ENCODE assay signal across 8 mouse cellular contexts in genomic region chr4:98500182-98500581, GRCm38 (mm10).
DNase-seq lines count a peak whose midpoint lies in the region; ATAC-seq and TF ChIP-seq lines count a peak whose summit lies in the region.
"Had no signal": no experiment of that assay in that cellular context is flagged by ENCODE, and none has a peak within 500 bp of the region (broad histone marks: within the 10 kb centered on the region; RNA-seq: fewer than 3 reads in every experiment).

No protein-coding gene starts in this region.

- no peaks in the 10 kb centered on the region for H3K27me3 ChIP-seq in E14TG2a.4 (ENCODE audit: insufficient read depth, low read length)
- H3K27me3 ChIP-seq in forebrain, postnatal 0 days (ENCODE audit: insufficient read depth, low read length): no peaks in the 10 kb centered on the region
- H3K27me3 ChIP-seq: embryonic facial prominence, embryonic 15.5 days had no signal

- intact Hi-C loops in left cerebral cortex, adult 2 months (cut with DNase I): loop anchor here (5.0 kb wide), 1 partner anchor 202 kb away; no protein-coding TSS in a partner anchor
- intact Hi-C loops in left cerebral cortex, postnatal 4 days (cut with DNase I): no loop called here

- no peak overlapping the region for H3K27ac ChIP-seq in left cerebral cortex, adult 2 months
- H3K27ac ChIP-seq in forebrain, postnatal 0 days (ENCODE audit: low read depth, low read length): no peak overlapping the region
- H3K27ac ChIP-seq: embryonic facial prominence, embryonic 15.5 days had no signal

- no peak overlapping the region for H3K4me3 ChIP-seq in left cerebral cortex, adult 2 months
- no peak overlapping the region for H3K4me3 ChIP-seq in E14TG2a.4 (replicated peaks; ENCODE audit: low read length)
- H3K4me3 ChIP-seq in forebrain, postnatal 0 days (ENCODE audit: low read depth, low read length): no peak overlapping the region
- H3K4me3 ChIP-seq: embryonic facial prominence, embryonic 15.5 days had no signal

- ATAC-seq in megakaryocyte, adult 5-6 weeks (ENCODE audit: poor library complexity, severe bottlenecking): peak; percentile 71
- no peak for ATAC-seq in forebrain, postnatal 0 days

- no peak for DNase-seq in left cerebral cortex, adult 2 months (ENCODE audit: extremely low spot score in 1 of 2, low spot score in 2 of 2)
- no peak for DNase-seq in left cerebral cortex, postnatal 4 days
- DNase-seq in ZHBTc4 (ENCODE audit: low read depth, low spot score): peak; percentile 44
- no peak for DNase-seq in forebrain, postnatal 0 days
- no peak for DNase-seq in layer of hippocampus, adult 11-12 months (ENCODE audit: low spot score)

- no peak overlapping the region for H3K4me2 ChIP-seq in forebrain, postnatal 0 days (ENCODE audit: low read depth)
- H3K4me2 ChIP-seq: embryonic facial prominence, embryonic 15.5 days had no signal

- no peaks in the 10 kb centered on the region for H3K36me3 ChIP-seq in E14TG2a.4 (ENCODE audit: insufficient read depth, low read length)
- H3K36me3 ChIP-seq in forebrain, postnatal 0 days (ENCODE audit: insufficient read depth): no peaks in the 10 kb centered on the region

- peaks cover 9% of the 10 kb centered on the region for H3K4me1 ChIP-seq in E14TG2a.4 (replicated peaks; ENCODE audit: low read depth, low read length)
- H3K4me1 ChIP-seq in forebrain, postnatal 0 days (ENCODE audit: insufficient read depth): no peaks in the 10 kb centered on the region
- H3K4me1 ChIP-seq: embryonic facial prominence, embryonic 15.5 days had no signal

- no peak overlapping the region for H3K9ac ChIP-seq in forebrain, postnatal 0 days
- H3K9ac ChIP-seq: embryonic facial prominence, embryonic 15.5 days had no signal

- H3K9me3 ChIP-seq in E14TG2a.4 (ENCODE audit: low read length): no peaks in the 10 kb centered on the region
- H3K9me3 ChIP-seq in forebrain, postnatal 0 days (ENCODE audit: low read length): no peaks in the 10 kb centered on the region
- H3K9me3 ChIP-seq: embryonic facial prominence, embryonic 15.5 days had no signal

- 78% methylated on average over 5 of the region's 5 CpGs for WGBS in forebrain, postnatal 0 days

- TF ChIP-seq CTCF in left cerebral cortex, adult 2 months (IDR thresholded peaks at IDR 0.05): peak; percentile 53
- peak; percentile 55 for TF ChIP-seq CTCF in E14TG2a.4 (conservative IDR thresholded peaks at IDR 0.05; ENCODE audit: low read length)
- TF ChIP-seq CTCF in forebrain, postnatal 0 days (IDR thresholded peaks at IDR 0.05; ENCODE audit: low read depth): no peak; the same call in 1 of the 2 replicates
